31 mouse cellular contexts compared by ENCODE assay signal in the genomic region with DNA sequence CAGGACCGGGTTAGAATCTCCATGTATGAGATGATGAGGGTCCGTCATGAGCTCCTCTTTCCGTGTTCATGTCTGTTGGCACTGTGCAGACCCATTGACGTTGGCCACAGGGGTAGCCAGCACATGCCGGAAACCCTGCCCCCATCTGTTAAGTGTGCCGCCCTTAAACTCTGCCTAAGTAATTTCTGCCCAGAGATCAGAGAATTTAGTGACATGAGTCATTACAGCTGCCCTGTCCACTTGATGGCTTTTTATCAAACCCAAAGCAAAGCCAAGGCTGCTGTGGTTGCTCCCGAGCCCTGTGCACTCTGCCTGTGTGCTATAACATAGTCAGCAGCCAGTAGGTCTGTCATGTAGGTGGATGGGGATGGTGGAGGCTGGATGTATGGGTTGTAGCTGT.
DNase-seq lines count a peak whose midpoint lies in the region; ATAC-seq lines count a peak whose summit lies in the region.
"Had no signal": no experiment of that assay in that cellular context is flagged by ENCODE, and none has a peak within 500 bp of the region (broad histone marks: within the 10 kb centered on the region; RNA-seq: fewer than 3 reads in every experiment).

No protein-coding gene starts in this region.

- H3K36me3 ChIP-seq in limb, embryonic 10.5 days: peaks cover 63% of the 10 kb centered on the region
- H3K36me3 ChIP-seq in midbrain, embryonic 11.5 days (ENCODE audit: control insufficient read depth, insufficient read depth, low read length): peaks cover 4% of the 10 kb centered on the region; the same call in 1 of the 2 replicates

- no peak overlapping the region for H3K27ac ChIP-seq in limb, embryonic 10.5 days
- no peak overlapping the region for H3K27ac ChIP-seq in midbrain, embryonic 11.5 days (ENCODE audit: low read depth, low read length)
- H3K27ac ChIP-seq: embryonic facial prominence, embryonic 10.5 days; embryonic facial prominence, embryonic 13.5 days; forebrain, embryonic 10.5 days; gastrocnemius, adult 2 months; heart, adult 2 months; hindbrain, embryonic 12.5 days; hindbrain, embryonic 15.5 days had no signal

- no peak overlapping the region for H3K9ac ChIP-seq in midbrain, embryonic 11.5 days (ENCODE audit: low read length)
- H3K9ac ChIP-seq: embryonic facial prominence, embryonic 13.5 days; forebrain, postnatal 0 days; hindbrain, embryonic 12.5 days; hindbrain, embryonic 15.5 days had no signal

- ATAC-seq in midbrain, embryonic 11.5 days (ENCODE audit: low FRiP score): no peak
- ATAC-seq: forebrain, embryonic 14.5 days; forebrain, postnatal 0 days; Patski had no signal

- H3K27me3 ChIP-seq in limb, embryonic 10.5 days (ENCODE audit: low read depth, poor library complexity, severe bottlenecking): no peaks in the 10 kb centered on the region
- H3K27me3 ChIP-seq in midbrain, embryonic 11.5 days (ENCODE audit: control insufficient read depth, insufficient read depth, low read length): no peaks in the 10 kb centered on the region
- H3K27me3 ChIP-seq: CH12.LX; embryonic facial prominence, embryonic 13.5 days; hindbrain, embryonic 12.5 days; hindbrain, embryonic 15.5 days; Patski had no signal

- no peaks in the 10 kb centered on the region for H3K4me1 ChIP-seq in limb, embryonic 10.5 days
- no peaks in the 10 kb centered on the region for H3K4me1 ChIP-seq in midbrain, embryonic 11.5 days (ENCODE audit: control insufficient read depth, insufficient read depth, low read length)
- H3K4me1 ChIP-seq: embryonic facial prominence, embryonic 13.5 days; forebrain, embryonic 10.5 days; hindbrain, embryonic 12.5 days had no signal

- H3K4me3 ChIP-seq in limb, embryonic 10.5 days: no peak overlapping the region
- H3K4me3 ChIP-seq in midbrain, embryonic 11.5 days (ENCODE audit: low read depth, low read length): no peak overlapping the region
- H3K4me3 ChIP-seq: embryonic facial prominence, embryonic 10.5 days; embryonic facial prominence, embryonic 13.5 days; erythroblast, embryonic 14.5 days; forebrain, embryonic 10.5 days; gastrocnemius, adult 2 months; heart, adult 2 months; hindbrain, embryonic 12.5 days; hindbrain, embryonic 15.5 days had no signal

- H3K4me2 ChIP-seq in midbrain, embryonic 11.5 days: no peak overlapping the region
- H3K4me2 ChIP-seq: embryonic facial prominence, embryonic 13.5 days; heart, embryonic 11.5 days; hindbrain, embryonic 12.5 days; hindbrain, embryonic 15.5 days had no signal

- H3K9me3 ChIP-seq in limb, embryonic 10.5 days (replicated peaks): no peaks in the 10 kb centered on the region
- H3K9me3 ChIP-seq in midbrain, embryonic 11.5 days (ENCODE audit: control insufficient read depth, low read length): no peaks in the 10 kb centered on the region
- H3K9me3 ChIP-seq: embryonic facial prominence, embryonic 10.5 days; embryonic facial prominence, embryonic 13.5 days; forebrain, embryonic 10.5 days; G1E; hindbrain, embryonic 12.5 days; hindbrain, embryonic 15.5 days had no signal

- DNase-seq in heart, adult 11 months: peak; percentile 77
- DNase-seq in heart, adult 18-20 months: no peak
- peak; percentile 10 for DNase-seq in lung, postnatal 10 days
- DNase-seq in lung, postnatal 25 days (ENCODE audit: low spot score): no peak
- peak; percentile 62 for DNase-seq in adrenal gland, adult 8-10 months
- DNase-seq in adrenal gland, postnatal 25 days: peak; percentile 33
- no peak for DNase-seq in limb, embryonic 10.5 days (ENCODE audit: low spot score)
- DNase-seq in midbrain, embryonic 11.5 days (ENCODE audit: low spot score, missing footprints): no peak
- DNase-seq: B cell, adult 2 months; cerebellum, adult 11-12 months; cerebellum, adult 8-10 months; cerebellum, postnatal 10 days; cerebellum, postnatal 36 days; embryo, embryonic 11 days; forebrain, postnatal 0 days; gastrocnemius, adult 2 months; gastrocnemius, postnatal 14 days; heart, adult 2 months; kidney, adult 11 months; kidney, adult 8-10 months had no signal

- 88% methylated on average over 7 of the region's 7 CpGs for WGBS in limb, embryonic 10.5 days
- WGBS in midbrain, embryonic 11.5 days: 95% methylated on average over 7 of the region's 7 CpGs

Comparison
In these comparisons a context has a peak if more than half of its experiments do, and no peak if none do; other contexts are left out.
1. DNase-seq: peak in heart, adult 11 months (single experiment), lung, postnatal 10 days (single experiment), adrenal gland, adult 8-10 months (single experiment) and adrenal gland, postnatal 25 days (single experiment); none in heart, adult 18-20 months (0 of 2), lung, postnatal 25 days (single experiment), limb, embryonic 10.5 days (single experiment) and midbrain, embryonic 11.5 days (single experiment).